Comparison of ENCODE assay signal across 13 mouse cellular contexts in genomic region chr1:71982423-71983262, GRCm38 (mm10).
"Had no signal": no experiment of that assay in that cellular context is flagged by ENCODE, and none has a peak within 500 bp of the region (broad histone marks: within the 10 kb centered on the region; RNA-seq: fewer than 3 reads in every experiment).

No protein-coding gene starts in this region.

- H3K4me3 ChIP-seq: layer of hippocampus, adult 2 months; limb, embryonic 13.5 days; liver, embryonic 15.5 days; midbrain, embryonic 13.5 days had no signal

- H3K4me2 ChIP-seq: limb, embryonic 13.5 days; liver, embryonic 15.5 days; midbrain, embryonic 13.5 days had no signal

- H3K4me1 ChIP-seq: liver, embryonic 15.5 days; midbrain, embryonic 13.5 days had no signal

- H3K36me3 ChIP-seq: limb, embryonic 13.5 days; liver, embryonic 15.5 days; midbrain, embryonic 13.5 days had no signal

- H3K9me3 ChIP-seq: limb, embryonic 13.5 days; liver, embryonic 15.5 days; midbrain, embryonic 13.5 days had no signal

- H3K27me3 ChIP-seq: limb, embryonic 13.5 days; liver, embryonic 15.5 days; midbrain, embryonic 13.5 days had no signal

- ATAC-seq: hindbrain, embryonic 16.5 days; inflammation-experienced regulatory T-cells, adult 6 months; midbrain, embryonic 13.5 days had no signal

- DNase-seq: kidney, adult 8-10 months; kidney, postnatal 25 days; left cerebral cortex, postnatal 4 days; lung, postnatal 36 days; right cerebral cortex, postnatal 14 days; thymus, adult 2 months; thymus, postnatal 36 days had no signal

- H3K27ac ChIP-seq: layer of hippocampus, adult 2 months; limb, embryonic 13.5 days; liver, embryonic 15.5 days; midbrain, embryonic 13.5 days had no signal

- H3K9ac ChIP-seq: limb, embryonic 13.5 days; liver, embryonic 15.5 days; midbrain, embryonic 13.5 days had no signal
